9 mouse cellular contexts compared by ENCODE assay signal in genomic region chr3:121650052-121650671, GRCm38 (mm10). TPM values are rescaled to one million over a fixed set of nuclear protein-coding genes. Genes with fewer than 3 reads are reported as not detected.
DNase-seq lines count a peak whose midpoint lies in the region; ATAC-seq and TF ChIP-seq lines count a peak whose summit lies in the region.
"Had no signal": no experiment of that assay in that cellular context is flagged by ENCODE, and none has a peak within 500 bp of the region (broad histone marks: within the 10 kb centered on the region; RNA-seq: fewer than 3 reads in every experiment).

No protein-coding gene starts in this region.

- TF ChIP-seq POLR2A in kidney, adult 2 months (IDR thresholded peaks at IDR 0.05; ENCODE audit: low read depth, low read length): no peak

- no peak overlapping the region for H3K9ac ChIP-seq in hindbrain, postnatal 0 days (replicated peaks; ENCODE audit: low read length)
- no peak overlapping the region for H3K9ac ChIP-seq in hindbrain, embryonic 11.5 days (ENCODE audit: low read depth, low read length)
- H3K9ac ChIP-seq: liver, embryonic 14.5 days had no signal

- H3K9me3 ChIP-seq in hindbrain, postnatal 0 days (ENCODE audit: low read length): no peaks in the 10 kb centered on the region
- no peaks in the 10 kb centered on the region for H3K9me3 ChIP-seq in hindbrain, embryonic 10.5 days
- H3K9me3 ChIP-seq in hindbrain, embryonic 11.5 days (ENCODE audit: control insufficient read depth, low read length): no peaks in the 10 kb centered on the region

- no peak overlapping the region for H3K4me2 ChIP-seq in hindbrain, postnatal 0 days (ENCODE audit: low read depth, low read length)
- H3K4me2 ChIP-seq in hindbrain, embryonic 11.5 days (replicated peaks; ENCODE audit: low read depth, low read length): no peak overlapping the region

- no peak overlapping the region for H3K4me3 ChIP-seq in hindbrain, postnatal 0 days (ENCODE audit: low read length)
- no peak overlapping the region for H3K4me3 ChIP-seq in hindbrain, embryonic 10.5 days
- H3K4me3 ChIP-seq in kidney, adult 2 months (ENCODE audit: insufficient read depth, low read depth, low read length): no peak overlapping the region
- no peak overlapping the region for H3K4me3 ChIP-seq in hindbrain, embryonic 11.5 days (ENCODE audit: low read depth, low read length)

- no peak overlapping the region for H3K27ac ChIP-seq in hindbrain, postnatal 0 days
- no peak overlapping the region for H3K27ac ChIP-seq in hindbrain, embryonic 10.5 days
- peak overlapping the region; percentile 81 for H3K27ac ChIP-seq in kidney, adult 2 months (ENCODE audit: insufficient read depth, low read depth, low read length)
- no peak overlapping the region for H3K27ac ChIP-seq in hindbrain, embryonic 11.5 days (ENCODE audit: low read depth, low read length)
- H3K27ac ChIP-seq: liver, embryonic 14.5 days had no signal

- no peak for TF ChIP-seq CTCF in hindbrain, postnatal 0 days (IDR thresholded peaks at IDR 0.05; ENCODE audit: low read depth)
- TF ChIP-seq CTCF in kidney, adult 2 months (conservative IDR thresholded peaks at IDR 0.05; ENCODE audit: insufficient read depth, insufficient read length, low read depth, low read length): no peak

- 61% methylated on average over 10 of the region's 10 CpGs for WGBS in hindbrain, postnatal 0 days
- 78% methylated on average over 10 of the region's 10 CpGs for WGBS in hindbrain, embryonic 10.5 days
- WGBS in kidney, adult 2 months: 11% methylated on average over 10 of the region's 10 CpGs
- 73% methylated on average over 10 of the region's 10 CpGs for WGBS in hindbrain, embryonic 11.5 days

- no peaks in the 10 kb centered on the region for H3K36me3 ChIP-seq in hindbrain, postnatal 0 days (ENCODE audit: insufficient read depth, low read length)
- H3K36me3 ChIP-seq in hindbrain, embryonic 10.5 days: no peaks in the 10 kb centered on the region
- no peaks in the 10 kb centered on the region for H3K36me3 ChIP-seq in kidney, adult 2 months (ENCODE audit: control insufficient read depth, insufficient read depth, low read length)
- no peaks in the 10 kb centered on the region for H3K36me3 ChIP-seq in hindbrain, embryonic 11.5 days (ENCODE audit: control insufficient read depth, insufficient read depth, low read length)

- H3K4me1 ChIP-seq in hindbrain, postnatal 0 days (ENCODE audit: insufficient read depth, low read length): no peaks in the 10 kb centered on the region
- peaks cover 37% of the 10 kb centered on the region for H3K4me1 ChIP-seq in hindbrain, embryonic 10.5 days (replicated peaks)
- peaks cover 31% of the 10 kb centered on the region for H3K4me1 ChIP-seq in kidney, adult 2 months (ENCODE audit: control insufficient read depth, insufficient read depth, low read length)
- H3K4me1 ChIP-seq in hindbrain, embryonic 11.5 days (replicated peaks; ENCODE audit: control insufficient read depth, insufficient read depth, low read length): no peaks in the 10 kb centered on the region

- no peaks in the 10 kb centered on the region for H3K27me3 ChIP-seq in hindbrain, postnatal 0 days (ENCODE audit: insufficient read depth, low read length)
- no peaks in the 10 kb centered on the region for H3K27me3 ChIP-seq in hindbrain, embryonic 10.5 days (ENCODE audit: insufficient read depth, poor library complexity, severe bottlenecking)
- H3K27me3 ChIP-seq in kidney, adult 2 months (replicated peaks; ENCODE audit: control insufficient read depth, insufficient read depth, low read length): no peaks in the 10 kb centered on the region
- no peaks in the 10 kb centered on the region for H3K27me3 ChIP-seq in hindbrain, embryonic 11.5 days (ENCODE audit: control insufficient read depth, insufficient read depth, low read length)

- DNase-seq in hindbrain, postnatal 0 days (ENCODE audit: low spot score): peak; percentile 14
- no peak for DNase-seq in hindbrain, embryonic 10.5 days (ENCODE audit: low spot score)
- peak; percentile 30 for DNase-seq in cerebellum, adult 9-11 months
- peak; percentile 73 for DNase-seq in kidney, adult 2 months
- DNase-seq in skeletal muscle tissue, adult 2 months (ENCODE audit: low read depth, low spot score): peak; percentile 80
- DNase-seq in hindbrain, embryonic 11.5 days (ENCODE audit: low spot score): no peak
- no peak for DNase-seq in right cerebral cortex, postnatal 36 days (ENCODE audit: low spot score in 2 of 2)
- no peak for DNase-seq in spleen, postnatal 4 days (ENCODE audit: low spot score in 2 of 2)

- 0 out of 2 replicates have a peak, but pooled peaks have one; percentile 18 for ATAC-seq in hindbrain, postnatal 0 days
- no peak for ATAC-seq in hindbrain, embryonic 11.5 days (ENCODE audit: low FRiP score)

RNA-seq across cellular contexts. Expression of gene 4930432M17Rik, which starts 20.4 kb away (rescaled TPM):
- not detected in 2 replicates for total RNA-seq in hindbrain, postnatal 0 days (2014; rRNA removed)
- polyA plus RNA-seq in hindbrain, postnatal 0 days (2015; fragmentation: Nextera tagmentation; extraction: Ambion mirVana): not detected in 2 replicates
- not detected in 2 replicates for polyA plus RNA-seq in hindbrain, embryonic 10.5 days (2016; fragmentation: Nextera tagmentation; extraction: Ambion mirVana)
- not detected in 2 replicates for polyA plus RNA-seq in kidney, adult 2 months (2012; rRNA removed)
- not detected in 2 replicates for polyA plus RNA-seq in hindbrain, embryonic 11.5 days (2014; fragmentation: Nextera tagmentation; extraction: Ambion mirVana)
- polyA plus RNA-seq: liver, embryonic 14.5 days had no signal

Comparison
In these comparisons a context has a peak if more than half of its experiments do, and no peak if none do; other contexts are left out.
1. DNase-seq: peak in hindbrain, postnatal 0 days (single experiment), cerebellum, adult 9-11 months (single experiment), kidney, adult 2 months (single experiment) and skeletal muscle tissue, adult 2 months (single experiment); none in hindbrain, embryonic 10.5 days (single experiment), hindbrain, embryonic 11.5 days (single experiment), right cerebral cortex, postnatal 36 days (0 of 2) and spleen, postnatal 4 days (0 of 2).